Mouse (Mus musculus): ENCODE data around the gene Bcl11b. TPM values are rescaled to one million over a fixed set of nuclear protein-coding genes. Genes with fewer than 3 reads are reported as not detected.

The Bcl11b gene
- polyA plus RNA-seq, 1 experiment from 2014 or later: 9.0 TPM

- WGBS: 69% methylated on average over 4 of the region's 4 CpGs
- Histone ChIP-seq H3K27ac (ENCODE audit: low read length) (no peak overlapping the region), H3K9me3 (replicated peaks; ENCODE audit: control insufficient read depth, low read length) (no peaks in the 10 kb centered on the region), H3K36me3 (ENCODE audit: control insufficient read depth, insufficient read depth) (no peaks in the 10 kb centered on the region), H3K4me3 (ENCODE audit: low read length) (no peak overlapping the region), H3K9ac (ENCODE audit: low read length) (no peak overlapping the region), H3K27me3 (ENCODE audit: control insufficient read depth, insufficient read depth, low read length) (peaks cover 10% of the 10 kb centered on the region), H3K4me2 (ENCODE audit: low read depth, low read length) (no peak overlapping the region), H3K4me1 (ENCODE audit: control insufficient read depth, insufficient read depth, low read length) (no peaks in the 10 kb centered on the region)
- ATAC-seq (replicated peaks; ENCODE audit: extremely low read depth, insufficient read depth, low FRiP score): no peak
These were observed 10.4 kb downstream of the Bcl11b start for GRCm38 (mm10) chr12:107993029-107993428.

GRCm38 (mm10) chr12:107991191-107991590 lies 12.2 kb downstream of the Bcl11b start:
- WGBS: 84% methylated on average over 11 of the region's 11 CpGs
- Histone ChIP-seq H3K9me3 (replicated peaks; ENCODE audit: control insufficient read depth, low read length) (no peaks in the 10 kb centered on the region), H3K36me3 (ENCODE audit: control insufficient read depth, insufficient read depth) (no peaks in the 10 kb centered on the region), H3K9ac (ENCODE audit: low read length) (no peak overlapping the region), H3K4me2 (ENCODE audit: low read depth, low read length) (no peak overlapping the region), H3K4me3 (ENCODE audit: low read length) (no peak overlapping the region), H3K27me3 (ENCODE audit: control insufficient read depth, insufficient read depth, low read length) (peaks cover 3% of the 10 kb centered on the region; the same call in 1 of the 2 replicates), H3K27ac (ENCODE audit: low read length) (no peak overlapping the region), H3K4me1 (ENCODE audit: control insufficient read depth, insufficient read depth, low read length) (no peaks in the 10 kb centered on the region)
- no peak for ATAC-seq (replicated peaks; ENCODE audit: extremely low read depth, insufficient read depth, low FRiP score)

- 41% methylated on average over 8 of the region's 8 CpGs for WGBS
- Histone ChIP-seq H3K27me3 (ENCODE audit: control insufficient read depth, insufficient read depth, low read length) (no peaks in the 10 kb centered on the region), H3K4me3 (ENCODE audit: low read length) (no peak overlapping the region), H3K4me1 (ENCODE audit: control insufficient read depth, insufficient read depth, low read length) (peaks cover 28% of the 10 kb centered on the region), H3K36me3 (ENCODE audit: control insufficient read depth, insufficient read depth) (no peaks in the 10 kb centered on the region), H3K27ac (ENCODE audit: low read length) (no peak overlapping the region), H3K9me3 (replicated peaks; ENCODE audit: control insufficient read depth, low read length) (no peaks in the 10 kb centered on the region), H3K9ac (ENCODE audit: low read length) (no peak overlapping the region), H3K4me2 (ENCODE audit: low read depth, low read length) (no peak overlapping the region)
- ATAC-seq (replicated peaks; ENCODE audit: extremely low read depth, insufficient read depth, low FRiP score): no peak
These were observed 20.2 kb downstream of the Bcl11b start for GRCm38 (mm10) chr12:107983211-107983610.

- Histone ChIP-seq H3K4me3 (ENCODE audit: low read length) (no peak overlapping the region), H3K9ac (ENCODE audit: low read length) (no peak overlapping the region), H3K36me3 (ENCODE audit: control insufficient read depth, insufficient read depth) (no peaks in the 10 kb centered on the region), H3K9me3 (replicated peaks; ENCODE audit: control insufficient read depth, low read length) (no peaks in the 10 kb centered on the region), H3K4me2 (ENCODE audit: low read depth, low read length) (no peak overlapping the region), H3K27ac (ENCODE audit: low read length) (no peak overlapping the region), H3K4me1 (ENCODE audit: control insufficient read depth, insufficient read depth, low read length) (peaks cover 37% of the 10 kb centered on the region), H3K27me3 (ENCODE audit: control insufficient read depth, insufficient read depth, low read length) (no peaks in the 10 kb centered on the region)
- no peak for ATAC-seq (replicated peaks; ENCODE audit: extremely low read depth, insufficient read depth, low FRiP score)
- WGBS: 78% methylated on average over 9 of the region's 9 CpGs
These were observed 21.1 kb downstream of the Bcl11b start for GRCm38 (mm10) chr12:107982306-107982705.

GRCm38 (mm10) chr12:107981231-107981630 lies 22.2 kb downstream of the Bcl11b start:
- Histone ChIP-seq H3K9me3 (replicated peaks; ENCODE audit: control insufficient read depth, low read length) (no peaks in the 10 kb centered on the region), H3K4me2 (ENCODE audit: low read depth, low read length) (peak overlapping the region; percentile 71), H3K4me1 (ENCODE audit: control insufficient read depth, insufficient read depth, low read length) (peaks cover 45% of the 10 kb centered on the region), H3K27me3 (ENCODE audit: control insufficient read depth, insufficient read depth, low read length) (no peaks in the 10 kb centered on the region), H3K4me3 (ENCODE audit: low read length) (no peak overlapping the region), H3K36me3 (ENCODE audit: control insufficient read depth, insufficient read depth) (no peaks in the 10 kb centered on the region), H3K9ac (ENCODE audit: low read length) (peak overlapping the region; percentile 77; the same call in 1 of the 2 replicates), H3K27ac (ENCODE audit: low read length) (no peak overlapping the region; the same call in 1 of the 2 replicates)
- ATAC-seq (replicated peaks; ENCODE audit: extremely low read depth, insufficient read depth, low FRiP score): no peak
- WGBS: 49% methylated on average over 6 of the region's 6 CpGs

GRCm38 (mm10) chr12:107980261-107980961 lies 23.0 kb downstream of the Bcl11b start:
- 3% methylated on average over 50 of the region's 51 CpGs for WGBS
- ATAC-seq (replicated peaks; ENCODE audit: extremely low read depth, insufficient read depth, low FRiP score): peak; percentile 74

GRCm38 (mm10) chr12:107979710-107980260 lies 23.6 kb downstream of the Bcl11b start:
- WGBS: 8% methylated on average over 28 of the region's 28 CpGs
- no peaks in the 10 kb centered on the region for H3K36me3 ChIP-seq (ENCODE audit: control insufficient read depth, insufficient read depth)
- peak overlapping the region; percentile 53 for H3K4me3 ChIP-seq (ENCODE audit: low read length)
- H3K4me1 ChIP-seq (ENCODE audit: control insufficient read depth, insufficient read depth, low read length): peaks cover 46% of the 10 kb centered on the region
- H3K9ac ChIP-seq (ENCODE audit: low read length): peak overlapping the region; percentile 77
- H3K9me3 ChIP-seq (replicated peaks; ENCODE audit: control insufficient read depth, low read length): no peaks in the 10 kb centered on the region
- H3K27ac ChIP-seq (ENCODE audit: low read length): peak overlapping the region; percentile 87
- peak overlapping the region; percentile 71 for H3K4me2 ChIP-seq (ENCODE audit: low read depth, low read length)
- peak; percentile 71 for ATAC-seq (replicated peaks; ENCODE audit: extremely low read depth, insufficient read depth, low FRiP score)
- peaks cover 3% of the 10 kb centered on the region for H3K27me3 ChIP-seq (ENCODE audit: control insufficient read depth, insufficient read depth, low read length)

More at GRCm38 (mm10) chr12:107980261-107980961, 23.0 kb downstream of the Bcl11b start:
- Histone ChIP-seq H3K4me2 (ENCODE audit: low read depth, low read length) (peak overlapping the region; percentile 71), H3K27ac (ENCODE audit: low read length) (peak overlapping the region; percentile 87), H3K4me3 (ENCODE audit: low read length) (peak overlapping the region; percentile 53), H3K27me3 (ENCODE audit: control insufficient read depth, insufficient read depth, low read length) (peaks cover under 1% of the 10 kb centered on the region), H3K36me3 (ENCODE audit: control insufficient read depth, insufficient read depth) (no peaks in the 10 kb centered on the region), H3K9me3 (replicated peaks; ENCODE audit: control insufficient read depth, low read length) (no peaks in the 10 kb centered on the region), H3K4me1 (ENCODE audit: control insufficient read depth, insufficient read depth, low read length) (peaks cover 46% of the 10 kb centered on the region), H3K9ac (ENCODE audit: low read length) (peak overlapping the region; percentile 77)

- Histone ChIP-seq H3K27ac (ENCODE audit: low read length) (no peak overlapping the region; the same call in 1 of the 2 replicates), H3K27me3 (ENCODE audit: control insufficient read depth, insufficient read depth, low read length) (peaks cover 3% of the 10 kb centered on the region), H3K4me2 (ENCODE audit: low read depth, low read length) (peak overlapping the region; percentile 71; the same call in 1 of the 2 replicates), H3K36me3 (ENCODE audit: control insufficient read depth, insufficient read depth) (no peaks in the 10 kb centered on the region), H3K4me1 (ENCODE audit: control insufficient read depth, insufficient read depth, low read length) (peaks cover 47% of the 10 kb centered on the region), H3K4me3 (ENCODE audit: low read length) (no peak overlapping the region), H3K9ac (ENCODE audit: low read length) (no peak overlapping the region), H3K9me3 (replicated peaks; ENCODE audit: control insufficient read depth, low read length) (no peaks in the 10 kb centered on the region)
- no peak for ATAC-seq (replicated peaks; ENCODE audit: extremely low read depth, insufficient read depth, low FRiP score)
- 62% methylated on average over 8 of the region's 8 CpGs for WGBS
These were observed 24.6 kb downstream of the Bcl11b start for GRCm38 (mm10) chr12:107978736-107979255.

- H3K27ac ChIP-seq (ENCODE audit: low read length): no peak overlapping the region
- peaks cover 51% of the 10 kb centered on the region for H3K4me1 ChIP-seq (ENCODE audit: control insufficient read depth, insufficient read depth, low read length)
- WGBS: 15% methylated on average over 14 of the region's 14 CpGs
- no peaks in the 10 kb centered on the region for H3K9me3 ChIP-seq (replicated peaks; ENCODE audit: control insufficient read depth, low read length)
- peak overlapping the region; percentile 71 for H3K4me2 ChIP-seq (ENCODE audit: low read depth, low read length)
- H3K36me3 ChIP-seq (ENCODE audit: control insufficient read depth, insufficient read depth): no peaks in the 10 kb centered on the region
- H3K4me3 ChIP-seq (ENCODE audit: low read length): no peak overlapping the region
- no peak for ATAC-seq (replicated peaks; ENCODE audit: extremely low read depth, insufficient read depth, low FRiP score)
- H3K9ac ChIP-seq (ENCODE audit: low read length): peak overlapping the region; percentile 14; the same call in 1 of the 2 replicates
- peaks cover 3% of the 10 kb centered on the region for H3K27me3 ChIP-seq (ENCODE audit: control insufficient read depth, insufficient read depth, low read length)
These were observed 25.3 kb downstream of the Bcl11b start for GRCm38 (mm10) chr12:107978063-107978462.
